Mouse (Mus musculus) bone marrow, adult 2 months (tissue): ENCODE measurements around the gene Egfr. TPM values are rescaled to one million over a fixed set of nuclear protein-coding genes. Genes with fewer than 3 reads are reported as not detected.

Experiments
- H3K27ac ChIP-seq: fragments of 200-500 bp; 2 replicates; pipeline ENCODE4 v1.5.1; 2012; ENCODE audit warnings: low read depth, mild to moderate bottlenecking, control low read depth, inconsistent platforms, low read length; ENCODE audit not compliant: control insufficient read depth, poor library complexity, insufficient read depth
- H3K4me1 ChIP-seq: fragments of 200-500 bp; 2 replicates; pipeline ENCODE4 v1.6.1; 2011; ENCODE audit warnings: low read length; ENCODE audit not compliant: control insufficient read depth, insufficient read depth
- H3K4me3 ChIP-seq: fragments of 200-500 bp; replicated peaks from 2 replicates; pipeline ENCODE3; 2011; ENCODE audit warnings: mild to moderate bottlenecking, low read depth, low read length, control low read depth; ENCODE audit not compliant: control insufficient read depth
- CTCF ChIP-seq: fragments of 200-500 bp; IDR thresholded peaks from 2 replicates; pipeline ENCODE4 v1.5.1; 2011; ENCODE audit warnings: low read length, control low read depth; ENCODE audit not compliant: control insufficient read depth, insufficient read depth
- POLR2A ChIP-seq: fragments of 200-500 bp; IDR thresholded peaks from 2 replicates; pipeline ENCODE4 v1.6.1; 2011; ENCODE audit warnings: low read depth, mild to moderate bottlenecking, control low read depth, low read length, borderline replicate concordance; ENCODE audit not compliant: control insufficient read depth
- WGBS: fragments of 180-500 bp; shearing (Covaris S2); methylation state at CpG from one replicate; pipeline ENCODE4 v1.1.7; 2018; 5-methylcytosine and 5-hydroxymethylcytosine counted together
- polyA plus RNA-seq: library from polyadenylated mRNA; stranded (reverse); fragments of >200 nt; gene quantifications from 2 replicates; pipeline ENCODE4 v1.2.4, GENCODE M21; 2011; ENCODE audit warnings: low replicate concordance; ENCODE audit not compliant: missing spikeins, insufficient read depth, insufficient read length

The Egfr gene
- polyA plus RNA-seq, 1 experiment = 1.6 TPM

GRCm38 (mm10) chr11:16792638-16793585 lies 40.9 kb downstream of the Egfr start:
- Histone ChIP-seq H3K4me3 (no peak overlapping the region), H3K27ac (no peak overlapping the region), H3K4me1 (no peaks in the 10 kb centered on the region)
- 61% methylated on average over 5 of the region's 5 CpGs for WGBS
- no peak for TF ChIP-seq POLR2A
- TF ChIP-seq CTCF = no peak

DNA sequence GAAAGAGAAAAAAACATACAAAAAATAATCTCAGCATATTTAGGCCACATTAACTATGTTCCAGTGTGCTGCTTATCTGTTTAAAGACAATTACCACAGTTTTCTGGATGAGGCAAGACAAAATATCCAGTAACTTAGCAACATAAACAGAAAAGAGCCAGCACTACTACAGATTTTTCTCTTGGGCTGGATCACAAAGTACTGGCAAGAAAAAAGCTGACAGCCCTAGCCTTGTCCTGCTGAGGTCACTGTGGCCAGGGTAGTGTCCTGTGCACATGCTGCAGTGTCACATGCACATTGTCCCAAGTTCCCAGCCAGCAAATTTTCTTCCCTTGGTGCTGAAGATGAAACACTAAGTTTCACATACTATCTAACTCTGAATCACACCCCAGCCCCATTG lies 43.0 kb downstream of the Egfr start:
- H3K27ac ChIP-seq = no peak overlapping the region
- H3K4me1 ChIP-seq = no peaks in the 10 kb centered on the region
- no peak overlapping the region for H3K4me3 ChIP-seq
- TF ChIP-seq CTCF = no peak
- no peak for TF ChIP-seq POLR2A

- TF ChIP-seq POLR2A (no peak), CTCF (no peak)
- no peak overlapping the region for H3K27ac ChIP-seq
- no peaks in the 10 kb centered on the region for H3K4me1 ChIP-seq
- H3K4me3 ChIP-seq = no peak overlapping the region
- 72% methylated on average over 6 of the region's 6 CpGs for WGBS
These were observed 43.5 kb downstream of the Egfr start for GRCm38 (mm10) chr11:16795513-16795912.

- Histone ChIP-seq H3K27ac (no peak overlapping the region), H3K4me3 (no peak overlapping the region), H3K4me1 (no peaks in the 10 kb centered on the region)
- 73% methylated on average over 3 of the region's 3 CpGs for WGBS
- TF ChIP-seq CTCF = no peak
- TF ChIP-seq POLR2A = no peak
These were observed 45.5 kb downstream of the Egfr start for GRCm38 (mm10) chr11:16797456-16797855.

GRCm38 (mm10) chr11:16798136-16798535 lies 46.1 kb downstream of the Egfr start:
- Histone ChIP-seq H3K27ac (no peak overlapping the region), H3K4me1 (no peaks in the 10 kb centered on the region)
- TF ChIP-seq POLR2A = no peak
- no peak for TF ChIP-seq CTCF

GRCm38 (mm10) chr11:16800507-16800906 lies 48.5 kb downstream of the Egfr start:
- WGBS = 85% methylated on average over 6 of the region's 6 CpGs
- H3K4me1 ChIP-seq = no peaks in the 10 kb centered on the region
- no peak overlapping the region for H3K4me3 ChIP-seq
- TF ChIP-seq CTCF (no peak), POLR2A (no peak)
- H3K27ac ChIP-seq = no peak overlapping the region

More at GRCm38 (mm10) chr11:16798136-16798535, 46.1 kb downstream of the Egfr start:
- no peak overlapping the region for H3K4me3 ChIP-seq

DNA sequence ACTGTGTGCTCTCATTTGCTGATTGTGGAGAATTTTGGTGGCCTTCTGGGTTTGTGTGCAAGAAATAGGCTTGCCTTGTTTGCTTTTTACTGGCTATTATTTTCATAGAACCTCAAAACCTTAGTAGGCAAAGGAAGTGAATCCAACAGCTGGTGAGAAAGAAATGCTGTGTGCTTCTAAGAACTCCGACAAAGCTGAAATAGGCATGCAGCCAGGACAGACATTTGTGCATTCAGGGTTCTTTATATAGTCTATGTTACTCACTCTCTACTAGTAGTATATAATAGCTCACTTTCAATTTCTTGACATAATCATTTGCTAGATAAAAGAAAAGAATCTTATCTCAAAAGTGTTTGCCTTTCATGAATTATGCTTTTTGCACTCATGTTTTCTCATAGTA lies 50.7 kb downstream of the Egfr start:
- Histone ChIP-seq H3K27ac (no peak overlapping the region), H3K4me3 (no peak overlapping the region), H3K4me1 (no peaks in the 10 kb centered on the region)
- WGBS = 50% methylated on average over 1 of the region's 1 CpGs
- TF ChIP-seq POLR2A (no peak), CTCF (no peak)

DNA sequence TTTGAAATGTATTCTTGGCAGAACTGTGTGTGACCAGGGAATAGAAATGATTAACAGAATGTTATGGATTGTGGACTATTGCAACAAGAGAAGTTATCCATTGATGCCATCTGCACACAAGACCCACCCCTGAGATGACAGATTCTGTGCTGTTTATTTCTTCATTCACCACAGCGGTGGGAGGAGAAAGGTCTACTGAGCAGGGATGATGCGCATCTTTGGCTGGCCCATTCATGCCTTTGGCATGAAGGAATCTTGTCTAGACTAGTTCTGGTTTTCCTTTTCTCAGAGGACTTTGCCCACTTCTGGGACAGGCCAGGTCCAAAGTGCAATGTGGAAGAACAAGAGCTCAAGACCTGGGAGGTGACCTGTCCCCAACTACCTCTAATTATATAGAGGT lies 52.0 kb downstream of the Egfr start:
- Histone ChIP-seq H3K4me3 (no peak overlapping the region), H3K27ac (no peak overlapping the region), H3K4me1 (no peaks in the 10 kb centered on the region)
- WGBS = 89% methylated on average over 2 of the region's 2 CpGs
- TF ChIP-seq CTCF (no peak), POLR2A (no peak)
